Mouse (Mus musculus) urinary bladder, adult 2 months (tissue): ENCODE results near the gene Gm5136. TPM values are rescaled to one million over a fixed set of nuclear protein-coding genes. Genes with fewer than 3 reads are reported as not detected.

Source experiments
- DNase-seq: peaks from one replicate; pipeline ENCODE4 v3.0.0; 2022; ENCODE audit warnings: low spot score
- polyA plus RNA-seq: library from polyadenylated mRNA; depleted of rRNA; stranded (reverse); fragments of >200 nt; gene quantifications from 2 replicates; pipeline ENCODE4 v1.2.3, GENCODE M21; 2012; rRNA removed

Gm5136 gene
- not detected in 2 replicates for polyA plus RNA-seq

GRCm38 (mm10) chr10:108699946-108700345, at the start of gene Gm5136:
Gene Gm5136 (minus strand): TSS chr10:108700160.
- DNase-seq: no peak

- no peak for DNase-seq
Measured at GRCm38 (mm10) chr10:108743759-108744158, 43.8 kb upstream of the Gm5136 start.

- DNase-seq: no peak
Measured at GRCm38 (mm10) chr10:108733982-108734381, 34.0 kb upstream of the Gm5136 start.

GRCm38 (mm10) chr10:108728961-108729360, 29.0 kb upstream of the Gm5136 start:
- DNase-seq: no peak

- no peak for DNase-seq
Measured at GRCm38 (mm10) chr10:108726391-108726790, 26.4 kb upstream of the Gm5136 start.

- no peak for DNase-seq
Measured at GRCm38 (mm10) chr10:108724878-108725277, 24.9 kb upstream of the Gm5136 start.

GRCm38 (mm10) chr10:108710514-108710913, 10.6 kb upstream of the Gm5136 start:
- no peak for DNase-seq

- DNase-seq: no peak
Measured at GRCm38 (mm10) chr10:108705658-108706057, 5.7 kb upstream of the Gm5136 start.

- DNase-seq: no peak
Measured at GRCm38 (mm10) chr10:108701361-108702128, 1.6 kb upstream of the Gm5136 start.

GRCm38 (mm10) chr10:108697062-108697461, 2.9 kb downstream of the Gm5136 start:
- no peak for DNase-seq

- no peak for DNase-seq
Measured at GRCm38 (mm10) chr10:108690954-108691353, 9.0 kb downstream of the Gm5136 start.

- DNase-seq: no peak
Measured at GRCm38 (mm10) chr10:108686696-108687095, 13.3 kb downstream of the Gm5136 start.

GRCm38 (mm10) chr10:108679675-108680390, 20.1 kb downstream of the Gm5136 start:
- no peak for DNase-seq

GRCm38 (mm10) chr10:108677053-108677452, 22.9 kb downstream of the Gm5136 start:
- DNase-seq: no peak

- no peak for DNase-seq
Measured at GRCm38 (mm10) chr10:108668944-108669343, 31.0 kb downstream of the Gm5136 start.

- no peak for DNase-seq
Measured at GRCm38 (mm10) chr10:108660295-108660694, 39.7 kb downstream of the Gm5136 start.

- no peak for DNase-seq
Measured at GRCm38 (mm10) chr10:108658300-108658699, 41.7 kb downstream of the Gm5136 start.

GRCm38 (mm10) chr10:108657669-108658068, 42.3 kb downstream of the Gm5136 start:
- no peak for DNase-seq

- DNase-seq: no peak
Measured at GRCm38 (mm10) chr10:108656898-108657297, 43.1 kb downstream of the Gm5136 start.

GRCm38 (mm10) chr10:108655074-108655473, 44.9 kb downstream of the Gm5136 start:
- no peak for DNase-seq

- no peak for DNase-seq
Measured at GRCm38 (mm10) chr10:108652831-108653230, 47.1 kb downstream of the Gm5136 start.

GRCm38 (mm10) chr10:108652066-108652465, 47.9 kb downstream of the Gm5136 start:
- DNase-seq: no peak

- DNase-seq: no peak
Measured at GRCm38 (mm10) chr10:108649174-108649573, 50.8 kb downstream of the Gm5136 start.
